Comparison of ENCODE assay signal across 17 mouse cellular contexts in genomic region chr4:30450395-30450794, GRCm38 (mm10).
DNase-seq lines count a peak whose midpoint lies in the region; ATAC-seq and TF ChIP-seq lines count a peak whose summit lies in the region.
"Had no signal": no experiment of that assay in that cellular context is flagged by ENCODE, and none has a peak within 500 bp of the region (broad histone marks: within the 10 kb centered on the region; RNA-seq: fewer than 3 reads in every experiment).

No protein-coding gene starts in this region.

- peaks cover 7% of the 10 kb centered on the region for H3K4me1 ChIP-seq in forebrain, embryonic 14.5 days (ENCODE audit: control insufficient read depth, insufficient read depth, low read length)
- no peaks in the 10 kb centered on the region; the same call in 1 of the 2 replicates for H3K4me1 ChIP-seq in forebrain, embryonic 13.5 days
- no peaks in the 10 kb centered on the region for H3K4me1 ChIP-seq in lung, embryonic 14.5 days (ENCODE audit: insufficient read depth)
- H3K4me1 ChIP-seq in embryonic facial prominence, embryonic 14.5 days (ENCODE audit: control insufficient read depth, insufficient read depth, low read length): no peaks in the 10 kb centered on the region; the same call in 1 of the 2 replicates
- H3K4me1 ChIP-seq in neural tube, embryonic 15.5 days: no peaks in the 10 kb centered on the region
- H3K4me1 ChIP-seq: embryonic facial prominence, embryonic 13.5 days; forebrain, embryonic 10.5 days; liver, embryonic 12.5 days; midbrain, embryonic 13.5 days had no signal

- no peak for TF ChIP-seq CTCF in lung, embryonic 14.5 days (IDR thresholded peaks at IDR 0.05; ENCODE audit: low read depth)
- TF ChIP-seq CTCF in C2C12 (IDR thresholded peaks at IDR 0.05; ENCODE audit: control insufficient read depth, insufficient read depth, insufficient read length): no peak
- TF ChIP-seq CTCF in gastrocnemius, adult 2 months (IDR thresholded peaks at IDR 0.05): no peak

- no peak overlapping the region for H3K9ac ChIP-seq in forebrain, embryonic 14.5 days (ENCODE audit: low read length)
- H3K9ac ChIP-seq in forebrain, embryonic 13.5 days: no peak overlapping the region
- no peak overlapping the region for H3K9ac ChIP-seq in lung, embryonic 14.5 days
- H3K9ac ChIP-seq in embryonic facial prominence, embryonic 14.5 days (ENCODE audit: low read depth, low read length): no peak overlapping the region
- no peak overlapping the region for H3K9ac ChIP-seq in neural tube, embryonic 15.5 days (replicated peaks)
- H3K9ac ChIP-seq: embryonic facial prominence, embryonic 13.5 days; liver, embryonic 12.5 days; midbrain, embryonic 13.5 days had no signal

- H3K27me3 ChIP-seq in forebrain, embryonic 14.5 days (replicated peaks; ENCODE audit: control insufficient read depth, insufficient read depth, low read length): no peaks in the 10 kb centered on the region
- no peaks in the 10 kb centered on the region for H3K27me3 ChIP-seq in forebrain, embryonic 13.5 days
- H3K27me3 ChIP-seq in lung, embryonic 14.5 days (ENCODE audit: insufficient read depth, low read length): no peaks in the 10 kb centered on the region
- no peaks in the 10 kb centered on the region for H3K27me3 ChIP-seq in C2C12 (ENCODE audit: control insufficient read depth, insufficient read depth, insufficient read length)
- no peaks in the 10 kb centered on the region for H3K27me3 ChIP-seq in embryonic facial prominence, embryonic 14.5 days (replicated peaks; ENCODE audit: control insufficient read depth, insufficient read depth, low read length)
- H3K27me3 ChIP-seq in neural tube, embryonic 15.5 days (replicated peaks): no peaks in the 10 kb centered on the region
- H3K27me3 ChIP-seq: embryonic facial prominence, embryonic 13.5 days; liver, embryonic 12.5 days; midbrain, embryonic 13.5 days had no signal

- intact Hi-C loops in gastrocnemius, adult 2 months (cut with DNase I): no loop called here

- H3K36me3 ChIP-seq in forebrain, embryonic 14.5 days (ENCODE audit: control insufficient read depth, insufficient read depth, low read length): no peaks in the 10 kb centered on the region
- H3K36me3 ChIP-seq in forebrain, embryonic 13.5 days (ENCODE audit: poor library complexity, severe bottlenecking): no peaks in the 10 kb centered on the region
- no peaks in the 10 kb centered on the region for H3K36me3 ChIP-seq in lung, embryonic 14.5 days (ENCODE audit: insufficient read depth)
- H3K36me3 ChIP-seq in C2C12 (ENCODE audit: control insufficient read depth, insufficient read depth): no peaks in the 10 kb centered on the region
- no peaks in the 10 kb centered on the region for H3K36me3 ChIP-seq in embryonic facial prominence, embryonic 14.5 days (ENCODE audit: control insufficient read depth, insufficient read depth, low read length)
- no peaks in the 10 kb centered on the region for H3K36me3 ChIP-seq in neural tube, embryonic 15.5 days
- H3K36me3 ChIP-seq: embryonic facial prominence, embryonic 13.5 days; forebrain, embryonic 10.5 days; liver, embryonic 12.5 days; midbrain, embryonic 13.5 days had no signal

- no peak overlapping the region for H3K4me3 ChIP-seq in forebrain, embryonic 14.5 days (ENCODE audit: low read depth, low read length)
- H3K4me3 ChIP-seq in forebrain, embryonic 13.5 days: no peak overlapping the region
- H3K4me3 ChIP-seq in lung, embryonic 14.5 days (ENCODE audit: low read depth, low read length): no peak overlapping the region
- no peak overlapping the region for H3K4me3 ChIP-seq in C2C12 (ENCODE audit: insufficient read depth, poor library complexity, severe bottlenecking)
- H3K4me3 ChIP-seq in embryonic facial prominence, embryonic 14.5 days (ENCODE audit: low read depth, low read length): no peak overlapping the region
- no peak overlapping the region for H3K4me3 ChIP-seq in neural tube, embryonic 15.5 days (replicated peaks)
- no peak overlapping the region for H3K4me3 ChIP-seq in gastrocnemius, adult 2 months
- H3K4me3 ChIP-seq: embryonic facial prominence, embryonic 13.5 days; forebrain, embryonic 10.5 days; liver, embryonic 12.5 days; midbrain, embryonic 13.5 days had no signal

- no peak for ATAC-seq in forebrain, embryonic 14.5 days
- no peak for ATAC-seq in forebrain, embryonic 13.5 days
- ATAC-seq in lung, embryonic 14.5 days (ENCODE audit: insufficient read depth): peak; percentile 76; the same call in 1 of the 2 replicates
- ATAC-seq in embryonic facial prominence, embryonic 14.5 days (ENCODE audit: low read depth): peak; percentile 47; the same call in 1 of the 2 replicates
- ATAC-seq in neural tube, embryonic 15.5 days (ENCODE audit: low FRiP score): no peak
- ATAC-seq: liver, embryonic 12.5 days; midbrain, embryonic 13.5 days had no signal

- H3K27ac ChIP-seq in forebrain, embryonic 14.5 days (ENCODE audit: low read depth, low read length): no peak overlapping the region
- H3K27ac ChIP-seq in forebrain, embryonic 13.5 days: no peak overlapping the region
- no peak overlapping the region for H3K27ac ChIP-seq in lung, embryonic 14.5 days (ENCODE audit: low read depth)
- no peak overlapping the region for H3K27ac ChIP-seq in embryonic facial prominence, embryonic 14.5 days (replicated peaks; ENCODE audit: low read depth, low read length)
- H3K27ac ChIP-seq in neural tube, embryonic 15.5 days (replicated peaks): no peak overlapping the region
- H3K27ac ChIP-seq in gastrocnemius, adult 2 months: no peak overlapping the region
- H3K27ac ChIP-seq: embryonic facial prominence, embryonic 13.5 days; forebrain, embryonic 10.5 days; liver, embryonic 12.5 days; midbrain, embryonic 13.5 days; stomach, postnatal 0 days had no signal

- H3K9me3 ChIP-seq in forebrain, embryonic 14.5 days (replicated peaks; ENCODE audit: control insufficient read depth, low read length): no peaks in the 10 kb centered on the region
- H3K9me3 ChIP-seq in forebrain, embryonic 13.5 days (replicated peaks): no peaks in the 10 kb centered on the region
- no peaks in the 10 kb centered on the region for H3K9me3 ChIP-seq in lung, embryonic 14.5 days (ENCODE audit: low read depth, low read length)
- H3K9me3 ChIP-seq in embryonic facial prominence, embryonic 14.5 days (ENCODE audit: control insufficient read depth, low read length): no peaks in the 10 kb centered on the region
- no peaks in the 10 kb centered on the region for H3K9me3 ChIP-seq in neural tube, embryonic 15.5 days (replicated peaks)
- H3K9me3 ChIP-seq: embryonic facial prominence, embryonic 13.5 days; forebrain, embryonic 10.5 days; liver, embryonic 12.5 days; midbrain, embryonic 13.5 days had no signal

- no peak overlapping the region for H3ac ChIP-seq in C2C12 (ENCODE audit: control insufficient read depth, insufficient read length, low read depth)

- peak; percentile 48 for DNase-seq in forebrain, embryonic 14.5 days (ENCODE audit: low spot score)
- peak; percentile 85 for DNase-seq in lung, embryonic 14.5 days
- no peak for DNase-seq in lung, postnatal 4 days
- DNase-seq in embryonic facial prominence, embryonic 14.5 days (ENCODE audit: low spot score): peak; percentile 82
- no peak for DNase-seq in gastrocnemius, adult 2 months
- DNase-seq: B cell, adult 2 months; kidney, adult 8-10 months; thymus, postnatal 14 days had no signal

- no peak overlapping the region for H3K4me2 ChIP-seq in forebrain, embryonic 14.5 days (ENCODE audit: low read length)
- H3K4me2 ChIP-seq in forebrain, embryonic 13.5 days: no peak overlapping the region
- H3K4me2 ChIP-seq in lung, embryonic 14.5 days: no peak overlapping the region
- no peak overlapping the region for H3K4me2 ChIP-seq in embryonic facial prominence, embryonic 14.5 days (ENCODE audit: low read depth, low read length)
- H3K4me2 ChIP-seq in neural tube, embryonic 15.5 days: no peak overlapping the region
- H3K4me2 ChIP-seq: embryonic facial prominence, embryonic 13.5 days; heart, embryonic 11.5 days; liver, embryonic 12.5 days; midbrain, embryonic 13.5 days had no signal

- no peaks in the 10 kb centered on the region for H3K79me2 ChIP-seq in C2C12 (ENCODE audit: control insufficient read depth, insufficient read depth)

- no peaks in the 10 kb centered on the region for H3K79me3 ChIP-seq in C2C12 (ENCODE audit: low read depth)

- 74% methylated on average over 1 of the region's 1 CpGs for WGBS in forebrain, embryonic 14.5 days
- 65% methylated on average over 1 of the region's 1 CpGs for WGBS in forebrain, embryonic 13.5 days
- WGBS in lung, embryonic 14.5 days: 20% methylated on average over 1 of the region's 1 CpGs
- WGBS in embryonic facial prominence, embryonic 14.5 days: 50% methylated on average over 1 of the region's 1 CpGs
- 86% methylated on average over 1 of the region's 1 CpGs for WGBS in neural tube, embryonic 15.5 days

TF ChIP-seq in C2C12, 6 proteins besides CTCF, POLR2A, EP300 and RAD21:
- TF ChIP-seq MYOD1 (IDR thresholded peaks at IDR 0.05; ENCODE audit: control insufficient read depth, insufficient read length, low read depth) (peak; percentile 45), MAX (IDR thresholded peaks at IDR 0.05) (no peak)

Comparison
In these comparisons a context has a peak if more than half of its experiments do, and no peak if none do; other contexts are left out.
1. DNase-seq: peak in forebrain, embryonic 14.5 days (single experiment), lung, embryonic 14.5 days (single experiment) and embryonic facial prominence, embryonic 14.5 days (single experiment); none in lung, postnatal 4 days (0 of 2) and gastrocnemius, adult 2 months (single experiment).
2. ATAC-seq: peak in lung, embryonic 14.5 days (single experiment) and embryonic facial prominence, embryonic 14.5 days (single experiment); none in forebrain, embryonic 14.5 days (single experiment), forebrain, embryonic 13.5 days (single experiment) and neural tube, embryonic 15.5 days (single experiment).